Mouse (Mus musculus): ENCODE results near the gene Stxbp2.

- TF ChIP-seq POLR2A (IDR thresholded peaks at IDR 0.05; ENCODE audit: borderline replicate concordance, low read depth, low read length) (no peak), CTCF (IDR thresholded peaks at IDR 0.05; ENCODE audit: low read depth, low read length) (no peak)
These were observed 17.5 kb downstream of the Stxbp2 start for GRCm38 (mm10) chr8:3648268-3648667.
